Mouse (Mus musculus) Patski (cell line): ENCODE measurements around the gene A630076J17Rik. TPM values are rescaled to one million over a fixed set of nuclear protein-coding genes. Genes with fewer than 3 reads are reported as not detected.

Experiments
- ATAC-seq: fragments of 100-300 bp; one replicate; pipeline ENCODE4 v1.8.0; 2021
- CTCF ChIA-PET: fragments of 350-600 bp; sonication (Branson Sonifier 250); formaldehyde crosslinking; loops from one replicate; lab custom pipeline; 2022; ENCODE audit warnings: inconsistent platforms; lab: Charles Lee
- POLR2A ChIA-PET: fragments of 350-600 bp; sonication (Branson Sonifier 250); formaldehyde crosslinking; loops from one replicate; lab custom pipeline; 2022; ENCODE audit warnings: antibody characterized with exemption, inconsistent platforms; lab: Charles Lee
- DNase-seq: peaks from one replicate; pipeline ENCODE4 v3.0.0-alpha.2; 2011; ENCODE audit warnings: low read depth, low spot score
- H3K27me3 ChIP-seq: fragments of 371-371 bp; one replicate; pipeline ENCODE4 v1.5.1; 2021
- CTCF ChIP-seq: fragments of 100-300 bp; IDR thresholded peaks from one replicate; pipeline ENCODE4 v1.5.1; 2021
- in situ Hi-C: fragments of 300-500 bp; cut with MboI; formaldehyde crosslinking; loops from 3 replicates; pipeline ENCODE4 v1.11.1; 2018; ENCODE audit warnings: low pct_unique_long_range_greater_than_20kb, mixed read lengths
- polyA plus RNA-seq: library from polyadenylated mRNA; unstranded; gene quantifications from one replicate; pipeline ENCODE4 v1.2.3, GENCODE M21; 2021

A630076J17Rik gene
- polyA plus RNA-seq, 1 experiment from 2014 or later: not detected

GRCm38 (mm10) chr3:107272433-107272832 lies 42.0 kb downstream of the A630076J17Rik start:
- no peaks in the 10 kb centered on the region for H3K27me3 ChIP-seq
- no peak for ATAC-seq
- CTCF ChIA-PET: interaction anchor here (0.7 to 2.9 kb wide), 5 partner anchors 9 to 190 kb away, joined by 4 to 23 read pairs (median 6); partner anchors contain the start of gene A630076J17Rik
- no peak for DNase-seq
- in situ Hi-C loops: loop anchor here (5.0 to 10.0 kb wide), 3 partner anchors 40 to 192 kb away; partner anchors contain the start of gene A630076J17Rik
- POLR2A ChIA-PET: no interaction called here
- TF ChIP-seq CTCF: no peak

GRCm38 (mm10) chr3:107273820-107274219 lies 43.4 kb downstream of the A630076J17Rik start:
- no peaks in the 10 kb centered on the region for H3K27me3 ChIP-seq
- in situ Hi-C loops: loop anchor here (5.0 to 10.0 kb wide), 3 partner anchors 42 to 191 kb away; partner anchors contain the start of gene A630076J17Rik
- ATAC-seq: peak; percentile 85
- ChIA-PET POLR2A (no interaction called here), CTCF (interaction anchor here (0.7 to 2.9 kb wide), 6 partner anchors 10 to 93 kb away, joined by 3 to 23 read pairs (median 4); partner anchors contain the start of gene A630076J17Rik)
- TF ChIP-seq CTCF: peak; percentile 97
- no peak for DNase-seq

GRCm38 (mm10) chr3:107275351-107275750 lies 44.9 kb downstream of the A630076J17Rik start:
- ATAC-seq (no peak), DNase-seq (no peak)
- ChIA-PET POLR2A (no interaction called here), CTCF (interaction anchor here (1.0 to 3.7 kb wide), 6 partner anchors 19 to 187 kb away, joined by 3 to 17 read pairs (median 4); no protein-coding TSS in a partner anchor)
- in situ Hi-C loops: loop anchor here (10.0 kb wide), 2 partner anchors 181 to 189 kb away; no protein-coding TSS in a partner anchor
- H3K27me3 ChIP-seq: no peaks in the 10 kb centered on the region
- TF ChIP-seq CTCF: no peak

GRCm38 (mm10) chr3:107275996-107276395 lies 45.6 kb downstream of the A630076J17Rik start:
- CTCF ChIA-PET: interaction anchor here (1.0 to 3.7 kb wide), 6 partner anchors 25 to 187 kb away, joined by 3 to 17 read pairs (median 4); no protein-coding TSS in a partner anchor
- ATAC-seq (no peak), DNase-seq (no peak)
- POLR2A ChIA-PET: no interaction called here
- TF ChIP-seq CTCF: peak; percentile 33
- in situ Hi-C loops: loop anchor here (10.0 kb wide), 2 partner anchors 181 to 189 kb away; no protein-coding TSS in a partner anchor
- H3K27me3 ChIP-seq: no peaks in the 10 kb centered on the region

GRCm38 (mm10) chr3:107276626-107277025 lies 46.2 kb downstream of the A630076J17Rik start:
- in situ Hi-C loops: loop anchor here (10.0 kb wide), 2 partner anchors 182 to 188 kb away; no protein-coding TSS in a partner anchor
- no peak for TF ChIP-seq CTCF
- no peaks in the 10 kb centered on the region for H3K27me3 ChIP-seq
- no peak for ATAC-seq
- CTCF ChIA-PET: interaction anchor here (1.0 to 3.7 kb wide), 5 partner anchors 42 to 186 kb away, joined by 3 to 17 read pairs (median 5); no protein-coding TSS in a partner anchor
- DNase-seq: no peak
- POLR2A ChIA-PET: no interaction called here

GRCm38 (mm10) chr3:107278479-107279269 lies 48.3 kb downstream of the A630076J17Rik start, which contains the start of gene Lamtor5:
Gene Lamtor5, plus strand, starts transcription at chr3:107278858.
- in situ Hi-C loops: loop anchor here (10.0 kb wide), 2 partner anchors 184 to 186 kb away; no protein-coding TSS in a partner anchor
- no peaks in the 10 kb centered on the region for H3K27me3 ChIP-seq
- DNase-seq (peak; percentile 64), ATAC-seq (peak; percentile 80)
- POLR2A ChIA-PET: interaction anchor here (1.1 to 1.9 kb wide), 2 partner anchors 11 to 54 kb away, joined by 3 to 8 read pairs; partner anchors contain the start of gene Rbm15
- CTCF ChIA-PET: interaction anchor here (0.8 to 1.4 kb wide), 6 partner anchors 11 to 193 kb away, joined by 3 to 5 read pairs (median 3); partner anchors contain the start of gene A630076J17Rik
- TF ChIP-seq CTCF: no peak

Other genes with a start within 250 kb of the A630076J17Rik start
- not detected for gene Kcna3, start 194.4 kb upstream of the A630076J17Rik start, polyA plus RNA-seq
- gene Kcna2, start 129.5 kb upstream of the A630076J17Rik start, polyA plus RNA-seq: 0.01 TPM
- gene Kcna10, start 47.6 kb upstream of the A630076J17Rik start, polyA plus RNA-seq: not detected
- gene Cym, start 8.9 kb upstream of the A630076J17Rik start, polyA plus RNA-seq: not detected
- gene Prok1, start 9.1 kb downstream of the A630076J17Rik start, polyA plus RNA-seq: not detected
- 137 TPM for gene Lamtor5, start 48.2 kb downstream of the A630076J17Rik start, polyA plus RNA-seq
- 2.6 TPM for gene Slc16a4, start 60.6 kb downstream of the A630076J17Rik start, polyA plus RNA-seq
- gene Rbm15, start 103.1 kb downstream of the A630076J17Rik start, polyA plus RNA-seq: 11.1 TPM
- gene Kcnc4, start 228.9 kb downstream of the A630076J17Rik start, polyA plus RNA-seq: not detected